Mouse (Mus musculus): ENCODE results near the gene Crtc1.

Gene Crtc1

DNA sequence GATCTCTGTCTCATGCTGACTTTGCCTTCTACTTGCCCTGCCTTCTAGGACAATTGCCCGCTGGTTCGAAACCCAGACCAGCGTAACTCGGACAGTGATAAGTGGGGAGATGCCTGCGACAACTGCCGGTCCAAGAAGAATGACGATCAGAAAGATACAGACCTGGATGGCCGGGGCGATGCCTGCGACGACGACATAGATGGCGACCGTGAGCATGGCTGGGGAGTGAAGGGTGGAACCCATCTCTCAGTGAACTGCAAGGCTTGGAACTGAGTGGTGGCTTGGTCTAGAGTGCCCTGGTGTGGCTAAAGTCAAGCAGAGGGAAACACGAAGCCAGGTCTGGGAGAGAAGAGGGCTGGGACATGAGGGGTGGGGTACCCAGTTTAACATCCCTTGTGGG, 62.3 kb downstream of the Crtc1 start:
- DNase-seq, result no peak

- no peak for DNase-seq
Observed at GRCm38 (mm10) chr8:70376275-70376741, 63.1 kb downstream of the Crtc1 start.

GRCm38 (mm10) chr8:70375212-70375859, 64.0 kb downstream of the Crtc1 start:
- no peak for DNase-seq

- no peak for DNase-seq
Observed at GRCm38 (mm10) chr8:70374318-70374927, 65.0 kb downstream of the Crtc1 start.

DNA sequence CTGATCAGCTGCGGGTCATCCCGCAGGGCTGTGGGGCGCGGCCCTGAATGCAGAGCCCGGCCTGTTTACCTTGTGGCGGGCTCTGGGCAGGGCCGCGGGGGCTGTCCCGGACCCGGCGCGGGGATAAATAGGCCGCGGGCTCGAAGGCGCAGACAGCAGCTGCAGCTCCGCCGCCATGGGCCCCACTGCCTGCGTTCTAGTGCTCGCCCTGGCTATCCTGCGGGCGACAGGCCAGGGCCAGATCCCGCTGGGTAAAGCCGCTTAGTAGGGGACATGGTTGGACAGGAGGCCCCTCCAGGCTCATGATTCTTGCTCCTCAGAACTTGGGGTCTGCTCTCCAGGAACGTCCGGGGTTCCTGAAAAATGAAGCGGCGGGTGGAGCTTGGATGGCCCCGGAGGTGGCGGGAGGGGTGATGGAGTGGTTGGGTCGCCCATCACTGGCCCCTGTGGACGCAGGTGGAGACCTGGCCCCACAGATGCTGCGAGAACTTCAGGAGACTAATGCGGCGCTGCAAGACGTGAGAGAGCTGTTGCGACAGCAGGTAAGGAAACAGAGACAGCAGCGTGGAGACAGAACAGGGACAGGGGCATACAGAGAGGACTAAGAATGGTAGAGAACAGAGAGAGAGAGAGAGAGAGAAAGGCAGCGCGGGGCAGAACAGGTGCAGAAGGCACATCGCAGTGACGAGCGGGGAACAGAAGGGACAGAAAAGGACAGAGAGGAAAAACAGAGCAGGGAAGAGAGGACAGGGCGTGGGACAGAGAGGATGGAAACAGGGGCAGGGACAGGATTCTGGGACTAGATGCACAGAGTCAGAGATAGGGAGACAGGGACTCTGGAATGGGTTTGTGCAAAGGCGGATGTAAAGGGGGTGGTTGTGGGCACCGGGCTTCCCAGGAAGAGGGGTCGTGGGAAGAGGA, 65.7 kb downstream of the Crtc1 start, which contains the start of gene Comp:
Gene Comp, plus strand, starts transcription at position 162 of the 921 bp plus-strand sequence.
- no peak for DNase-seq

DNA sequence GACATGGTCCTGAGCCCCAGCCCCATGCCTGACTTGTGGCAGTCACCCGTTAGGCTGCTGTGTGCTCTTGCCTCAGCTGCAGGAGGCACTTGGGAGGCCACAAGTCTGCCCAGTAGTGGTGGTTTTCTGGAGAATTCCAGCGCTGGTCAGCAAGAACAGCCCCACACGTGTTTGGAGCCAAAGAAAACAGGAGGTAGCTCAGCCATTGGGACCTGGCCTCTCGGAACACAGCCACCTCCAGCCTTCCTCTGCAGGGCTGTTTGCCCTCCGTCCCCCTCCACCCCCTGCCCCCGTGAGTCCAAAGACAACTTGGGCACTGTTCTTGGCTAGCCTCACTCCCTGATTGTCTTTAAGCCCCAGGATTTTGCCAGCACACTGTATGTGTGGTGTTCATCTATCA, 67.4 kb downstream of the Crtc1 start:
- DNase-seq, result no peak

DNA sequence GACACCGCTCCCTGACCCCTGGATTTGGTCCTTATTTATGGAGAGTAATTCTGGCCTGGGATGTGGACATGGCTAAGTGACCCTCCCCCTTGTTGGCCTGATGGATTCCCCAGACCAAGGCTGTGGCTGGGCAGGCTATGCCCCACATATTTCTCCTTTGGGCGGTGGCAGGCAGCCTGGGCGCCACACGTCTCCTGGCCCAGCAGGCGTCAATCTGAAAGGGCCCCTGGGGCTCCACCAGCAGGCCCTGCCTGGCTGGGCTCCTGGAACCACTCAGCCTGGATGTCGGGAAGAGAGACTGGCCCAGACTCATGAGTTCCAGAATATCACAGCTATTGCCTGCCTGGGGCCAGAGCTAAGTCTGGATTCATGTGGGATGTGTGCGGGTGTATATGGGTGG, 68.9 kb downstream of the Crtc1 start:
- no peak for DNase-seq

DNA sequence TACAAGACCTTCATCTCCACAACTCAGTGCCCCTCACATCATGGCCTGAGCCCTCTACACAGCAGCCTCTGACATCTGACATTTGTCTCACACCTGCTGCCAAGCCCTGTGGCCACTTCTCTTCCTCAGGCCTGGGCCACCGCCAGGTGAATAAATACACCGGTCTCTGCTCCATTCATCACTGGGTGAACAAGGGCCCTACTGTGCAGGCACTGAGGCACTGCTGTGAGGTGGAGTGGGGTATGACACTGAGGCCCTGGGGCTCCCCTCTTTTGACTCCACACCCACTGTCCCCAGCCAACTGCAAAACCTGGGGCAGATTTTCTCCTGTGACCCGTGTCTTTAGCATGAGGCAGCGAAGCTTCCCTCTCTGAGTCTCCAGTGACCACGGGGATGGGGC, 72.8 kb downstream of the Crtc1 start:
- DNase-seq, result no peak

- DNase-seq, result no peak
Observed at GRCm38 (mm10) chr8:70364066-70364465, 75.3 kb downstream of the Crtc1 start.

DNA sequence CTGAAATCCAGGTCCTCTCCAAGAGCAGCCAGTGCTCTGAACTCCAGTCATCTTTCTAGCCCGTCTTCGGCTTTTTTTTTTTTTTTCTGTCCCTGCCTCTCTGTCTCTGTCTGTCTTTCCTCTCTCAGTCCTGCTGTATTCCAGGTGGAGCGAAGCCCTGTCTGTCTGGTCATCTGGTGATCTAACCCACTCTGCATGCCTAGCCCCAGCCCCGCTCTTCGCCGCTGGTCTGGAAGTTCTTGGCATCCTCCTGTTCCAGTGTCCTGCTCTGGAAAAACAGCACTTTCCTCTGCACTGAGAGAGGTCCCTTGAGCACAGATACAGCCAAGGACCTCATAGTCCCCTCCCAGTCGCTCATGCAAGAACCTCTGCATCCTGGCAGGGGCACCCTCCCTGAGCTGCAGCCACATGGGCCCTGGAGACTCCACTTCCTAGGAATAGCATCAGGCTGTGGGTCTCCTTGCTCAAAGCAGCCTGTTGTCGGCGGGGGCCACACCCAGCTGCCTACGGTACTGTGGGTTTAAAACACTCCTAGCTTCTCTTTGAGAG, 77.8 kb downstream of the Crtc1 start:
- DNase-seq, result no peak

GRCm38 (mm10) chr8:70360769-70361168, 78.6 kb downstream of the Crtc1 start:
- DNase-seq, result no peak

DNA sequence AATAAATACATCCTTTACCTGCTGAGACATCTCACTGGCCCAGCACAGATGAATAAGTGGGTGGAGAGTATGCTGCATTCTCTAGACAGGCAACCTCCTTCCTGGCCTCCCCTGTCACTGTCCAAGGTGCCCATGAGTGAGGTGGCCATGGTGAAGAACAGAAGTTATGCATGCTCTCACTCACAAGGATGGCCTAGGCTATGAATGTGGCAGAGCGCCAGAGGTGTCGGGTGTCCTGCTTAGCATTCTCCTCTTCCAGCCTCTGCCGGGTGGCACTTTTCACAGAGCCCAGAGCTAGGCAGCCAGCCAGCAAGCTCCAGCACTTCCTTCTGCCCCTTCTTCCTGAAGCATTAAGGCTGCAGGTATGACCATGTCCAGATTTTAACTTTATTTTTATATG, 80.0 kb downstream of the Crtc1 start:
- DNase-seq, result no peak

DNA sequence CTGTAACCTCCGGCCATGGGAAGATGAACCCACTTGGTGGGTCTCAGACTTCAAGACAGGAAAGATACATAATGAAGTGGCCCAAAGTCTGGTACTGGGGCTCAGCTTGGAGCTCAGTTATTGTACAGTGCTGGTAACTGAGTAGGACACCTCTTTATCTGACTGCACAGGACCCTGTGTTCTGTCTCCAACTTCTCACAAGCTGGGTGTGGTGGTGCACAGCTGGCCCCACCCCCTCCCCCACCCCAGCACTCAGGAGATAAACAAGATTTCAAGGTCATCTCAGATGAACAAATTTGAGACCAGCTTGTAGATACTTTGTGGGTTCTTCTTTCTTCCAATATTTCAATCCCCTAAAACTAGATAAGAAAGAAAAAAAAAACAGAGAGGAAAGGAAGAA, 83.3 kb downstream of the Crtc1 start:
- no peak for DNase-seq

DNA sequence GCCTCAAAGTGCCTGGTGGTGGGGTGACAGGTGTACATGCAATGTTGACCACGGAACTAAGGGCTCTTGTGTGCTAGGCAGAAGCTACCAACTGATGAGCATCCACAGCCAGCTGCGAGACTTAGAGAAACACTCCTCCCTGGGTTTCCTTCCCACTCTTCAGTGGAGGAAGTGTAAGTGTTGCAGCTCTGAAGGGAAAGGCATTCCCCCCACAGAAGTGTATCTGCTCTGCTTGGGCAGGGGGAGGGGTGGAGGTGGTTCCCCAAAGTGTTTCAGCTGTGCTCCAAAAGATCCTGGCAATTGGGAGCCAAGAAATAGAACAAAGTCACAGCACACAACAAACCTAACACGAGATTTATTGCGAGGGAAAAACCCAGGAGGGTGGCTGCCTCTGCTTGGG, 85.4 kb downstream of the Crtc1 start:
- DNase-seq, result no peak

- peak; percentile 100 for DNase-seq
Observed at GRCm38 (mm10) chr8:70353194-70353817, 86.1 kb downstream of the Crtc1 start, which contains the start of gene Upf1. Upf1 (minus strand) TSS chr8:70353278.

GRCm38 (mm10) chr8:70352657-70353151, 86.7 kb downstream of the Crtc1 start:
- DNase-seq, result no peak

- DNase-seq, result no peak
Observed at GRCm38 (mm10) chr8:70352000-70352384, 87.4 kb downstream of the Crtc1 start.

- no peak for DNase-seq
Observed at GRCm38 (mm10) chr8:70351035-70351999, 88.1 kb downstream of the Crtc1 start.

DNA sequence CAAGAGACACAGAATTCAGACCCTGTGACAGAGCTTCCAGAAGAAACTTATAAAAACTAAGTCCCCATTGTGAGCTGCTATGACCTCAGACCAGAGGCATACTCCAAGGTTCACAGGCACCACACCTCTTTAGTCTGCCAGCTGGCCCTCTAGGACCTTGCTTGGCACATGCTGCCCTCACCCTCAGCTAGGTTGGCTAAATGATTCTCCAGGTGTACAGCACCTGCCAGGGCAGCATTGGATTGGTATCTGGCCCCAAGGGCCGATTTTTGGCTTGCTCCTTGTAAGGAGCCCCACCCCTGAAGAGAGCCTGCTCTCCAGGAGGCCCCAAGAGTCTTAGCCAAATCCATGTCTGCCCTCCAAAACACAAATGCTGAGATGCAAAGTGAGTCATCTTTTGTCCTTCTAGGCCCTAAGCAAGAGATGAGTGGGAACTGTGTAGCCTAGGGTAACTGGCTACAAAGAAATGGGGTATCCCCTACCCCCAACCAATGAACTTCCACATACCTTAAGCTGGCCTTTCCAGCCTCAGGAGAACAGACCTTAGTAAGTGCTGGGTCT, 91.4 kb downstream of the Crtc1 start:
- no peak for DNase-seq

- DNase-seq, result no peak
Observed at GRCm38 (mm10) chr8:70347443-70347842, 91.9 kb downstream of the Crtc1 start.

DNA sequence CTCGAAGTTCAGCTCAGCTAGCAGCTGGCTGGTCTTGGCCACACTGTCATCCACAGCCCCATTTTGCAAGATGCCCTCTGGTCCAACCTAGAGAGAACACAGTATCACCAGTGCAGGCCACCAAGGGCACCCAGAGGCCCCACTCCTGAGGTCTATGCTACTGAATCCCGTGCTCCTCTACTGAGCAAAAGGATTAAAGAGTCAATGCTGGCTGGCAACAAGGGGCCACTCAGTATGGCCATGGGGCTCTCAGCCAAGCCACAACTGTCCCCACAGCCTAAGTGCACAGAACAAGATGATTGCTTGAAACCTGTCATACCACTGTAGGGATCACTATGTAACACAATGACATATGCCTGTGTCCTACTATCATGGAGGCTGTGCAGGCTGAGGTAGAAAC, 95.1 kb downstream of the Crtc1 start:
- DNase-seq, result no peak
